Mouse (Mus musculus) kidney, embryonic 15.5 days (tissue): ENCODE measurements around the gene Pon1. TPM values are rescaled to one million over a fixed set of nuclear protein-coding genes. Genes with fewer than 3 reads are reported as not detected.

Source experiments
- ATAC-seq: fragments of 200-750 bp; cut with Nextera tagmentation; replicated peaks from 2 replicates; pipeline ENCODE4 v1.8.0; 2017; ENCODE audit warnings: moderate TSS enrichment; ENCODE audit not compliant: low FRiP score
- H3K27ac ChIP-seq: fragments of 300-500 bp; sonication (generic); 2 replicates; pipeline ENCODE4 v1.5.1; 2015; ENCODE audit warnings: mild to moderate bottlenecking, inconsistent platforms
- H3K27me3 ChIP-seq: fragments of 300-500 bp; sonication (generic); 2 replicates; pipeline ENCODE4 v1.6.1; 2015; ENCODE audit warnings: inconsistent platforms
- H3K36me3 ChIP-seq: fragments of 300-500 bp; sonication (generic); 2 replicates; pipeline ENCODE4 v1.6.1; 2015; ENCODE audit warnings: inconsistent platforms
- H3K4me1 ChIP-seq: fragments of 300-500 bp; sonication (generic); 2 replicates; pipeline ENCODE4 v1.6.1; 2015; ENCODE audit warnings: inconsistent platforms
- H3K4me2 ChIP-seq: fragments of 300-500 bp; sonication (generic); 2 replicates; pipeline ENCODE4 v1.6.1; 2015; ENCODE audit warnings: moderate library complexity, mild to moderate bottlenecking, inconsistent platforms
- H3K4me3 ChIP-seq: fragments of 300-500 bp; sonication (generic); replicated peaks from 2 replicates; pipeline ENCODE4 v1.5.1; 2015; ENCODE audit warnings: mild to moderate bottlenecking, inconsistent platforms
- H3K9ac ChIP-seq: fragments of 300-500 bp; sonication (generic); 2 replicates; pipeline ENCODE4 v1.6.1; 2015; ENCODE audit warnings: mild to moderate bottlenecking, inconsistent platforms
- H3K9me3 ChIP-seq: fragments of 300-500 bp; sonication (generic); replicated peaks from 2 replicates; pipeline ENCODE4 v1.6.1; 2016; ENCODE audit warnings: inconsistent platforms
- WGBS: fragments of 180-500 bp; shearing (Covaris S2); methylation state at CpG from one replicate; pipeline ENCODE4 v1.1.7; 2015; ENCODE audit warnings: mixed read lengths; 5-methylcytosine and 5-hydroxymethylcytosine counted together
- polyA plus RNA-seq: library from polyadenylated mRNA; unstranded; fragments of >200 nt; fragmentation: Nextera tagmentation; extraction: Ambion mirVana; gene quantifications from 2 replicates; pipeline ENCODE4 v1.2.1, GENCODE M21; 2015

The Pon1 gene
- polyA plus RNA-seq, 1 experiment from 2014 or later: not detected

DNA sequence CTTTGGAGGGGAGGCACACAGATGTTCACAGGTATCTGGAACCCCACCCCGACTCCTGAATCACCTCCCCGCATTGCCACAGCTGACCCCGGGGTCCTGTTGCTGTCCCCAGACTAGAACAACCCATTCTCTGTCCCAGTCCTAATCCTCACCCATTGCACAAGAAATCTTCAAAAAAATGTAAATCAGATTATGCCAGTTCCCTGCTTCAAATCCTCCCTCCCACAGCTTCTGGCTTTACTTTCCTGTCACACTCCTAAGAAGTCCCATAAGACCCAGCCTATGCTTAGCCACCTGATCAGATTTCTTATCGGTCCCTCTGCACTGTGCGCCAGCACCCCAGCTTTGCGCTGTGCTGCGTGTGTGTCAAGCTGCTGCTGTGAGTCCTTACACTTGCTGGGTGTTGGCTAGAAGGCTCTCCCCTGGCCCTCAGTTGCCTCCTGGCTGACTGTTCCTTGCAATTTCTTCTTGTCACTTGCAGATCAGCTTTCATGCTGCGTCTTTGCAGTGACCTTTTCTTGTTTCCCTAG is 5.7 kb upstream of the Pon1 start:
- 88% methylated on average over 8 of the region's 8 CpGs for WGBS

DNA sequence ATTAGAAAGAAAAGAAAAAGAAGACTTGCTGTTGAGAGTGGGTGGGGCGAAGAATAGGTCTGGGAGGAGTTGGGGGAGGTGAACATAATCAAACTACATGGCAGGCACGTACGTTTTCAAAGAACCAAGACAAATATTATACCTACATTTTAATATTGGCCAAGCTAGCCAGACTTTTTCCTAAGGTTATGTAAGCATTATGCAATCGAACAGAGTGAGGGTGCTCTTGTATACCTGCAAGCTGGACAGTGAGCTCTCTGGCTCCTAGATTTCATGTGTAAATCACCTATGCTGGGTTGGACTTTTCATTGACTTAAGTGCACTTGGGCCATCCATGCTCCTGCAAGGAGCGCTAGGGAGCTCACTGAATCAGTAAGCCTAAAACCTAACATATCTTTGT is 4.8 kb upstream of the Pon1 start:
- no peaks in the 10 kb centered on the region for H3K27me3 ChIP-seq
- no peak overlapping the region for H3K9ac ChIP-seq
- H3K36me3 ChIP-seq: no peaks in the 10 kb centered on the region
- H3K27ac ChIP-seq: no peak overlapping the region
- no peak overlapping the region for H3K4me3 ChIP-seq
- ATAC-seq: no peak
- H3K4me2 ChIP-seq: no peak overlapping the region
- WGBS: 91% methylated on average over 5 of the region's 5 CpGs
- H3K9me3 ChIP-seq: 0 out of 2 replicates have a peak, but pooled peaks cover 3% of the 10 kb centered on the region
- no peaks in the 10 kb centered on the region for H3K4me1 ChIP-seq

More for the DNA sequence above, 5.7 kb upstream of the Pon1 start:
- no peak overlapping the region for H3K4me2 ChIP-seq
- no peak overlapping the region for H3K4me3 ChIP-seq
- H3K9ac ChIP-seq: no peak overlapping the region
- H3K27ac ChIP-seq: no peak overlapping the region
- 0 out of 2 replicates have a peak, but pooled peaks cover 3% of the 10 kb centered on the region for H3K9me3 ChIP-seq
- ATAC-seq: no peak
- H3K4me1 ChIP-seq: no peaks in the 10 kb centered on the region
- no peaks in the 10 kb centered on the region for H3K36me3 ChIP-seq
- no peaks in the 10 kb centered on the region for H3K27me3 ChIP-seq

DNA sequence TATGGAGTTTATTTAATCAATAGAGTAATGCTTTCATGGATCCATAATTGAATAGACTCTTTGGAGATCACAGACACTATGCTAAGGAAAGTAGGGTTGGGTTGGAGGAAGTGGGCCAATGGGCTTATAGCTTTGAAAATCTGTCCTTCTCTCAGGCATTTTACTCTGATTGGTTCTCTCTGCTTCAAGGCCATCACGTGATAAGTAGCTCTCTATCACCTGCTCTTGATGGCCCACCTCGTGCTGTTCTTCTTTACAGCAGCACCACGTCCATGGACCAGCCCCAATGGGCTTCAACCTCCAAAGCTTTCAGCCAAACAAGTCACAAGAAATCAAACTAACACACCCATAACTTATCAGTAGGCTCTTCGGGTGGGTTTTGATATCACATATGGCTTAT is 3.0 kb downstream of the Pon1 start:
- no peaks in the 10 kb centered on the region for H3K36me3 ChIP-seq
- H3K4me3 ChIP-seq: no peak overlapping the region
- no peak overlapping the region for H3K4me2 ChIP-seq
- H3K27me3 ChIP-seq: no peaks in the 10 kb centered on the region; the same call in 1 of the 2 replicates
- no peak overlapping the region for H3K9ac ChIP-seq
- H3K9me3 ChIP-seq: no peaks in the 10 kb centered on the region
- WGBS: 79% methylated on average over 4 of the region's 4 CpGs
- no peak overlapping the region for H3K27ac ChIP-seq
- peaks cover 9% of the 10 kb centered on the region; the same call in 1 of the 2 replicates for H3K4me1 ChIP-seq
- ATAC-seq: no peak

DNA sequence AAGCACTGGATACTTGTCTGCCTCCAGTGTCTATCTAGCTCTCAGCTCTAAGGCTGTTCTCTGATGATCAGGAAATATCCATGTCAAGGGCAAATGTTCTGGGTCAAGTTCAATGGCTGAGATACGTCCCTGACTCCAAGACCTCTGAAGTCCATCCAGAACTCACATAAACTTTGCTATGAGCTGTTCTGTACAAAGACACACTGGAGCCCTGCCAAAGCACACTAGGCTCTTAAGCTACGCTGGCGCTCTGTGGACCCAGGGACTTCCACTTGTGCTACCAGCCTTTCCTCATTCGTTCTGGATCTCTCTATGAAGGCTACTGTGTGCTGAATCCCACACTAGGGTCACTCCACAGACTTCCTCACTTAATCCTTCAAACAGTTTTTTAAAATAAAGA is 4.2 kb downstream of the Pon1 start:
- 42% methylated on average over 4 of the region's 4 CpGs for WGBS
- Histone ChIP-seq H3K27ac (no peak overlapping the region), H3K4me2 (no peak overlapping the region), H3K4me3 (no peak overlapping the region), H3K9ac (no peak overlapping the region), H3K36me3 (no peaks in the 10 kb centered on the region), H3K9me3 (no peaks in the 10 kb centered on the region), H3K4me1 (peaks cover 9% of the 10 kb centered on the region; the same call in 1 of the 2 replicates), H3K27me3 (no peaks in the 10 kb centered on the region; the same call in 1 of the 2 replicates)
- no peak for ATAC-seq

DNA sequence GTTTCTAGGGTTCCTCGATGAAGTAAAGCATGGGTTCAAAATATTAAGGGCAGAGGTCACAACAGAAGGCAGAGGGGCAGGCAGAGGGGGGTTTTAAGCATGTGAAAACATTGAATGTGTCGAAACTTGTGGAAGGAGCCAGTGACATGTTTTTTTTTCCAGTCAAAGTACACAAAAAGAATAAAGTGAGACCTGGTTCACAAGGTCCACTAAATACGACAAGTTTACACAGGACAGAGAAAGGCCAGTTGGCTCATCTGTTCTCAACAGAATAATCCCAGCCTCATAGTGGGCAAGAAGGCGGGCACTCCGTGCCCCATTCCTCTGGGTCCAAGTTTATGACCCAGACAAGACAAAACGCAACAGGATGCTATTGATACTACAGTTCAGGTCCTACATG is 4.8 kb downstream of the Pon1 start:
- H3K27me3 ChIP-seq: no peaks in the 10 kb centered on the region; the same call in 1 of the 2 replicates
- H3K4me2 ChIP-seq: no peak overlapping the region
- no peak overlapping the region for H3K4me3 ChIP-seq
- no peak overlapping the region for H3K27ac ChIP-seq
- H3K9ac ChIP-seq: no peak overlapping the region
- H3K36me3 ChIP-seq: no peaks in the 10 kb centered on the region
- WGBS: 35% methylated on average over 6 of the region's 6 CpGs
- ATAC-seq: no peak
- no peaks in the 10 kb centered on the region for H3K9me3 ChIP-seq
- H3K4me1 ChIP-seq: peaks cover 9% of the 10 kb centered on the region; the same call in 1 of the 2 replicates

DNA sequence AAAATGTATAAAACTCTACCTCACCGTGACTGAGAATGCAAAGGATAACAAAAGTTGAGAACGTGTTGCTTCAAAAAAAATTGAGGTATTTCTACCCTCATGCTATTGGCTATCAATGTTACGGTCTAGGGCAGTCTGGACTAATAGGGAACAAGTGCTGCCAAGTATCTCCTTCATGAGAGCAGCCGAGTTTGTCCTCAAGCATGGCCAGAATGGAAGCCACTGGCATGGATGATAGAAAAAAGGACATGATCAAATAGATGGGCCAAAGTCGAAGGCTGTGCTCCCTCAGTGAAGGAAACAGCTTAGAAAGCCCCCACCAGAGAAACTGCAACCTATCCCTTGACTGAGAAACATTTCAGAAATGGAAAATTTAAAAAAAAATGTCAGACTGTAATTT is 5.7 kb downstream of the Pon1 start:
- H3K4me3 ChIP-seq: no peak overlapping the region
- no peaks in the 10 kb centered on the region for H3K36me3 ChIP-seq
- H3K4me1 ChIP-seq: peaks cover 9% of the 10 kb centered on the region; the same call in 1 of the 2 replicates
- no peak overlapping the region for H3K9ac ChIP-seq
- H3K27me3 ChIP-seq: no peaks in the 10 kb centered on the region; the same call in 1 of the 2 replicates
- H3K9me3 ChIP-seq: no peaks in the 10 kb centered on the region
- no peak overlapping the region for H3K27ac ChIP-seq
- ATAC-seq: no peak
- no peak overlapping the region for H3K4me2 ChIP-seq
- WGBS: 85% methylated on average over 5 of the region's 5 CpGs

DNA sequence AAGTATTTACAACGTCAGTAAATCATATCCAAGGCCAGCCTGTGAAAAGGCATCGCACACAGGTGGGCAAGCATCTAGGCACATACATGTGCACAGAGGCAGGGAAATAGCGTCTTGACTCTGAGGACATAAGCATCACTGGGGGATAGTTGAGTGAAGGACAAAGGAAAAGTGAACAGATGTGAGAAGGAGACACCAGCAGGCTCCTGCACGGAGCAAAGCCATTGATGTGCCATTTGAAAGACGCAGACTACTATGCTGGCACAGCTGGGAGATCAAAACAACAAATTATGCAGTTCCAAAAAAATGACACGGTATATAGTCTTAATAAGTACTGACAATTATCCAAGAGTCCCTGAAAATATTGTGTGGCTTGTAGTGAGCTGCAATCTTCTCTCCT is 6.2 kb downstream of the Pon1 start:
- no peak overlapping the region for H3K9ac ChIP-seq
- H3K4me2 ChIP-seq: no peak overlapping the region
- H3K9me3 ChIP-seq: no peaks in the 10 kb centered on the region
- 85% methylated on average over 6 of the region's 6 CpGs for WGBS
- no peak overlapping the region for H3K4me3 ChIP-seq
- ATAC-seq: no peak
- no peaks in the 10 kb centered on the region; the same call in 1 of the 2 replicates for H3K27me3 ChIP-seq
- peaks cover 9% of the 10 kb centered on the region; the same call in 1 of the 2 replicates for H3K4me1 ChIP-seq
- H3K27ac ChIP-seq: no peak overlapping the region
- H3K36me3 ChIP-seq: no peaks in the 10 kb centered on the region

DNA sequence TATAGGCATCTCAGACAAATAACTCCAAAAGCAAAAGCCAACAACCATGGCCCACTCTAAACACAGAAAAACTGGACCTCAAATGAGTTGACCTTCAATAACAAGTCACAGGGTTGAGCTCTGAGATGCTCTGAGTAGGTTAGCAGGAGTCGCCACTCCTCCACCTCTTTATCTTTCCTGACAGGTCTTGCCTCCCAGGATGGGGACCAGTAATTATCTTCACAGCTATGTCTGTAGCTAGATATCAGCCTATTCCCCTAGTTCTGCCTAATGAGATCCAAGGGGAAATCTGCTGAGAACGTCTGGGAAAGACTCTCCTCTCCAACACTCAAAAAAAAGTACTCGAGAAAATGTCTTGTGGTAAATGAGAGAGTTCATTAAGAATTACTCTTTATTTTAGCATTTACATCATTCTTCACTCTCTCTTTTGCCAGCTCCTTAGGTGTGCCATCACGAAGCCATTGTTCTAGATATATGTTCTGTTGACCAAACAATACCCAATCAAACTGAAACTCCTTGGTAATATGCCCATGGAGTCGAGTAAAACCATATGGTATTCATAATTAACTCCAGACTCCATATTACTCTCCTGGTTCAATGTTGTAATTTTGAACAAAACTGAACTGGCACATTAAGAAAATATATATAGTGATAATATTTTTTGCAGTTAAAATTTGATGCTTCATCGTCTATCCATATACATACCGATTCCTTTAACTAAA is 7.4 kb downstream of the Pon1 start:
- Histone ChIP-seq H3K36me3 (no peaks in the 10 kb centered on the region), H3K4me2 (no peak overlapping the region), H3K27ac (no peak overlapping the region), H3K9ac (no peak overlapping the region), H3K4me3 (no peak overlapping the region), H3K27me3 (no peaks in the 10 kb centered on the region; the same call in 1 of the 2 replicates), H3K9me3 (no peaks in the 10 kb centered on the region), H3K4me1 (peaks cover 9% of the 10 kb centered on the region; the same call in 1 of the 2 replicates)
- no peak for ATAC-seq
- 82% methylated on average over 7 of the region's 7 CpGs for WGBS

DNA sequence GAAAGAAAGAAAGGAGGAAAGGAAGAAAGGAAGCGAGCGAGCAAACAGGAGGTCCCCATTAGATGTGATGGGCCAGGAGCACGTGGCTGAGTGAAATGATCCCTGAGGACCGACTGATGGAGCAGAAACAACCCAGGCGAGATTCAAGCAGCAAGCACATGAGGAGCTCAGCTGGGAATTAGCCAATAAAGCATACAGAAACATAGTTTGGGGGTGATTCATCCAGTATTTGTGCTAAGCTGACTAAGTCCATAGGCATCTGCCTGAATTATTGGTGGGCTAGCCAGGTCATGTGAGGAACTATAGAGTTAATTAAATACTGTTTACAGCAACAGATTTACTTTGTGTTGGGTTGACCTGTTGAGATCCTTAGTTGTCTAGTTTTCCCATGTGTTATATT is 13.1 kb downstream of the Pon1 start:
- no peak overlapping the region for H3K4me3 ChIP-seq
- peaks cover 8% of the 10 kb centered on the region for H3K4me1 ChIP-seq
- ATAC-seq: no peak
- no peak overlapping the region for H3K27ac ChIP-seq
- no peaks in the 10 kb centered on the region for H3K36me3 ChIP-seq
- H3K4me2 ChIP-seq: no peak overlapping the region
- WGBS: 64% methylated on average over 5 of the region's 5 CpGs
- H3K9ac ChIP-seq: no peak overlapping the region
- no peaks in the 10 kb centered on the region for H3K27me3 ChIP-seq
- H3K9me3 ChIP-seq: no peaks in the 10 kb centered on the region

DNA sequence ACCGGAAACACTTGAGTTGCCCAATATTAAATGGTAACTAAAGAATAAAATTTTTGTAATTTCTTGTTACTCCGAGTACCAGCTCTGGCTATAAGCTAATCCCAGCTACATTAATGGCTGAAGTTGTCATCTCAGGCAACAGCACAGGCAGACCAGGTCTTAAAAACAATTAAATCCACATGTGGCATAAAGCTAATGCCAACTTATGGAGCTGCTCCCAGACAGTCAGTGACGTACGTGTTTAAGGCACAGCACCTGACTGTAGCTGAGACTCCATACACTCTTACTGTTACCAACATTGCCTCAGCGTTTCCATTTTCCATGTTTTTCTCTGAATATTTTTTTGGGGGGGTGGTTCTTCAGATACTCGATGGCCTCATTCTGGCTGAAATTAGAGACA is 14.6 kb downstream of the Pon1 start:
- no peaks in the 10 kb centered on the region for H3K9me3 ChIP-seq
- H3K4me1 ChIP-seq: peaks cover 8% of the 10 kb centered on the region
- H3K9ac ChIP-seq: no peak overlapping the region
- no peaks in the 10 kb centered on the region for H3K27me3 ChIP-seq
- no peak overlapping the region for H3K4me3 ChIP-seq
- 91% methylated on average over 6 of the region's 6 CpGs for WGBS
- no peak overlapping the region for H3K27ac ChIP-seq
- H3K4me2 ChIP-seq: no peak overlapping the region
- no peak for ATAC-seq
- no peaks in the 10 kb centered on the region for H3K36me3 ChIP-seq

DNA sequence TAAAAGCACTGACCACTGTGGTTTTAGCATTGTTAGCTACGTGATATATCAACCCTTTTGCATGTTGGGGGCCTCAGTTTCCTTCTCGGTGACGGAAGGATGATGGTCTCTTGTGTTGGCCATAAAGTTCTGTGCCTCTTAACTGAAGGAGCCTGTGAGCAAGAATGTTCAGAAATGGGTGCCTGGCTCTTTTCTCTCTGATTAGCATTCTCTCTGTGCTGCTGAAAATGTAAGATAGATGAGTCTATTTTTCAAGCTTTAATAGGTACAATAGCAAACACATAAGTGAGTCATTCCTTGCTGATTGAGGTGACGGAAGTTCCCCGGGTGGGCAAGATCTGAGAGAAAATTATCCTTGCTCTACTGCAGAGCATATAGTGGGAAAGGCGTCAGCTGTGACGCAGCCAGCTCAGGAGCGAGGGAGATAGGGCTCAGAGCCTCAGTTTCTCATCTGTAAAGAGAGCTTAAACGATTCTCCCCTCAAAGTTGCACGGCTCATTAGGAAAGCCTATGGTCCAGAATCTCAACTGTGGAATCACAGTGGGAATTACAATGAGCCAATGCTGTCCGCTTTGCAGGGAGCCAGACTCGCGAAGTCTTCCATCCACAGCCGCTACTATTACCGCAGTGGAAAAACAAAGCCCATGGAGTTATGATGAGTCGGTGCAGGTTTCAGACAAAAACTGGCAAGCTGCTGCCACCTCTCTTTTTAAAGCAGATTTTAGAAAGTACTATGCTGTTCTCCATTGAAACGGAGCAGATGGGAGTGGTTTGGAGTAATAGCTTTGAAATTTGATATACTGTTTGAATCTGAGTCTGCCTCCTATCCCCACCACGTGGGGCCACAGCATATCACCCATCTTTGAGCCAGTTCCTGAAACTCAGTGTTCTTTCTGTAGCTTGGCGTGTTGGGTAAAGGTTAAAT is 15.5 kb downstream of the Pon1 start:
- Histone ChIP-seq H3K9ac (no peak overlapping the region), H3K27ac (no peak overlapping the region), H3K9me3 (no peaks in the 10 kb centered on the region), H3K27me3 (no peaks in the 10 kb centered on the region), H3K4me2 (peak overlapping the region; percentile 53), H3K4me3 (peak overlapping the region; percentile 18), H3K4me1 (peaks cover 8% of the 10 kb centered on the region), H3K36me3 (no peaks in the 10 kb centered on the region)
- ATAC-seq: peak; percentile 82
- 42% methylated on average over 19 of the region's 19 CpGs for WGBS
